Comparison of ENCODE assay signal across 8 mouse cellular contexts in the genomic region with DNA sequence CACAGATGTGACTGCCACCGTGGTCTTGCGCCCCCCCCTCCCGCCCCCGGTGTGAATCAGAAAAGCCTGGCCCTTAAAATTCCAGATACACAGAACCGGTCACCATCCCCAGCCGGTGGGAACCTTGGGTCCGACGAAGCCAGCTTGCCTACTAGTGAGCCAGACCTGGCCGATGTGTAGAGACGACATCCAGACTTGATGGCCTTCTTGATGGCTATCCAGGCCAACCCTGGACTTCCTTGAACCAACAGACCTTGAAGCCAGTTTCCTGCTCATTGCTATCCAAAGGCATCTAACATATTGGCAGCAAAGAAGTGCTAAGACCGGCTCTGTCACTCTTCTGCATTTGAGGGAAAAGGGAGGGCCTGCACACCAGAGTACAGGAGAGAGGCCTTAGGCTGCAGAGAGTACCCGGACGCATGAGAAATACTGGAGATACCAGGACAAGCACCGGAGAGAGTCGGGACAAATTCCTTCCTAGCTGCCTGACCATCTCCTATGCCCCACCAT. TPM values are rescaled to one million over a fixed set of nuclear protein-coding genes. Genes with fewer than 3 reads are reported as not detected.
DNase-seq lines count a peak whose midpoint lies in the region; ATAC-seq lines count a peak whose summit lies in the region.

No protein-coding gene starts in this region.

- H3K4me3 ChIP-seq in embryonic facial prominence, embryonic 12.5 days = peak overlapping the region; percentile 88
- peak overlapping the region; percentile 75 for H3K4me3 ChIP-seq in hindbrain, embryonic 12.5 days
- peak overlapping the region; percentile 93 for H3K4me3 ChIP-seq in megakaryocyte, embryonic 14.5 days (replicated peaks)

- ATAC-seq in embryonic facial prominence, embryonic 12.5 days (ENCODE audit: insufficient number of reproducible peaks, insufficient read depth, low FRiP score, low TSS enrichment) = peak; percentile 29
- ATAC-seq in hindbrain, embryonic 12.5 days (ENCODE audit: low FRiP score) = peak; percentile 72

- peaks cover 24% of the 10 kb centered on the region for H3K36me3 ChIP-seq in embryonic facial prominence, embryonic 12.5 days
- H3K36me3 ChIP-seq in hindbrain, embryonic 12.5 days = peaks cover 20% of the 10 kb centered on the region
- peaks cover 35% of the 10 kb centered on the region for H3K36me3 ChIP-seq in megakaryocyte, embryonic 14.5 days (replicated peaks; ENCODE audit: low read length)

- H3K9me3 ChIP-seq in embryonic facial prominence, embryonic 12.5 days = no peaks in the 10 kb centered on the region
- H3K9me3 ChIP-seq in hindbrain, embryonic 12.5 days (replicated peaks) = no peaks in the 10 kb centered on the region
- H3K9me3 ChIP-seq in megakaryocyte, embryonic 14.5 days = no peaks in the 10 kb centered on the region

- peaks cover 22% of the 10 kb centered on the region for H3K4me1 ChIP-seq in embryonic facial prominence, embryonic 12.5 days
- H3K4me1 ChIP-seq in hindbrain, embryonic 12.5 days = peaks cover 27% of the 10 kb centered on the region
- peaks cover 50% of the 10 kb centered on the region for H3K4me1 ChIP-seq in megakaryocyte, embryonic 14.5 days

- H3K9ac ChIP-seq in embryonic facial prominence, embryonic 12.5 days = peak overlapping the region; percentile 78
- H3K9ac ChIP-seq in hindbrain, embryonic 12.5 days = peak overlapping the region; percentile 79

- H3K27ac ChIP-seq in embryonic facial prominence, embryonic 12.5 days = peak overlapping the region; percentile 67
- H3K27ac ChIP-seq in hindbrain, embryonic 12.5 days = peak overlapping the region; percentile 75

- intact Hi-C loops in left cerebral cortex, postnatal 4 days (cut with DNase I) = no loop called here

- no peaks in the 10 kb centered on the region for H3K27me3 ChIP-seq in embryonic facial prominence, embryonic 12.5 days
- no peaks in the 10 kb centered on the region for H3K27me3 ChIP-seq in hindbrain, embryonic 12.5 days
- H3K27me3 ChIP-seq in megakaryocyte, embryonic 14.5 days (replicated peaks) = peaks cover 8% of the 10 kb centered on the region

- 12% methylated on average over 15 of the region's 15 CpGs for WGBS in embryonic facial prominence, embryonic 12.5 days
- 10% methylated on average over 15 of the region's 15 CpGs for WGBS in hindbrain, embryonic 12.5 days

- H3K4me2 ChIP-seq in embryonic facial prominence, embryonic 12.5 days (replicated peaks) = peak overlapping the region; percentile 86
- H3K4me2 ChIP-seq in hindbrain, embryonic 12.5 days (replicated peaks) = peak overlapping the region; percentile 87

- peak; percentile 18 for DNase-seq in left cerebral cortex, postnatal 4 days
- no peak for DNase-seq in left cerebral cortex, adult 11 months (ENCODE audit: low spot score)
- DNase-seq in Muller cell, postnatal 12 days (ENCODE audit: inconsistent ontology term) = no peak
- DNase-seq in layer of hippocampus, adult 8-10 months (ENCODE audit: low spot score in 2 of 2) = no peak
- no peak for DNase-seq in adrenal gland, adult 8-10 months

RNA-seq across cellular contexts. Expression of gene Gtse1, which starts 0.5 kb away (rescaled TPM):
- total RNA-seq in left cerebral cortex, postnatal 4 days (2021) = 1 to 10 TPM; 2.3 to 2.9 TPM
- polyA plus RNA-seq in embryonic facial prominence, embryonic 12.5 days (2016; fragmentation: Nextera tagmentation; extraction: Ambion mirVana) = 30.3 and 33.2 TPM in 2 replicates
- 23.4 and 24.8 TPM in 2 replicates for polyA plus RNA-seq in hindbrain, embryonic 12.5 days (2016; fragmentation: Nextera tagmentation; extraction: Ambion mirVana)
- 41.7 and 80.9 TPM in 2 replicates for polyA plus RNA-seq in megakaryocyte, embryonic 14.5 days (2012; ENCODE audit: insufficient read depth, low replicate concordance)
- under 1 TPM; 0.22 to 0.86 (median 0.49) TPM for total RNA-seq in layer of hippocampus, adult 8-10 months (2022)
- total RNA-seq in adrenal gland, adult 8-10 months (2022) = 1 to 10 TPM in 3 of 4 experiments, under 1 TPM in 1; 0.61 to 1.5 (median 1.3) TPM

RNA-seq across cellular contexts. Expression of gene Trmu, which starts 20.1 kb away (rescaled TPM):
- total RNA-seq in left cerebral cortex, postnatal 4 days (2021) = 10 to 100 TPM; 36.2 to 37.8 TPM
- polyA plus RNA-seq in embryonic facial prominence, embryonic 12.5 days (2016; fragmentation: Nextera tagmentation; extraction: Ambion mirVana) = 48.5 and 51.8 TPM in 2 replicates
- polyA plus RNA-seq in hindbrain, embryonic 12.5 days (2016; fragmentation: Nextera tagmentation; extraction: Ambion mirVana) = 42.6 and 47.0 TPM in 2 replicates
- 9.6 and 26.5 TPM in 2 replicates for polyA plus RNA-seq in megakaryocyte, embryonic 14.5 days (2012; ENCODE audit: insufficient read depth, low replicate concordance)
- total RNA-seq in layer of hippocampus, adult 8-10 months (2022) = 10 to 100 TPM; 31.0 to 40.1 (median 35.9) TPM
- 10 to 100 TPM; 21.8 to 49.7 (median 33.9) TPM for total RNA-seq in adrenal gland, adult 8-10 months (2022)

RNA-seq across cellular contexts. Expression of gene Ttc38, which starts 26.9 kb away (rescaled TPM):
- 1 to 10 TPM; 2.3 to 3.5 TPM for total RNA-seq in left cerebral cortex, postnatal 4 days (2021)
- 6.1 and 6.7 TPM in 2 replicates for polyA plus RNA-seq in embryonic facial prominence, embryonic 12.5 days (2016; fragmentation: Nextera tagmentation; extraction: Ambion mirVana)
- 3.9 and 6.3 TPM in 2 replicates for polyA plus RNA-seq in hindbrain, embryonic 12.5 days (2016; fragmentation: Nextera tagmentation; extraction: Ambion mirVana)
- 0.94 and 1.5 TPM in 2 replicates for polyA plus RNA-seq in megakaryocyte, embryonic 14.5 days (2012; ENCODE audit: insufficient read depth, low replicate concordance)
- total RNA-seq in layer of hippocampus, adult 8-10 months (2022) = 1 to 10 TPM; 5.5 to 9.7 (median 7.4) TPM
- 10 to 100 TPM; 19.6 to 26.5 (median 23.1) TPM for total RNA-seq in adrenal gland, adult 8-10 months (2022)

RNA-seq across cellular contexts. Expression of gene Pkdrej, which starts 37.5 kb away (rescaled TPM):
- under 1 TPM; 0.36 to 0.46 TPM for total RNA-seq in left cerebral cortex, postnatal 4 days (2021)
- 0.15 and 0.33 TPM in 2 replicates for polyA plus RNA-seq in embryonic facial prominence, embryonic 12.5 days (2016; fragmentation: Nextera tagmentation; extraction: Ambion mirVana)
- 0.12 TPM in 1 of 2 replicates, not detected in the other for polyA plus RNA-seq in hindbrain, embryonic 12.5 days (2016; fragmentation: Nextera tagmentation; extraction: Ambion mirVana)
- not detected in 2 replicates for polyA plus RNA-seq in megakaryocyte, embryonic 14.5 days (2012; ENCODE audit: insufficient read depth, low replicate concordance)
- total RNA-seq in layer of hippocampus, adult 8-10 months (2022) = under 1 TPM; 0.72 to 1.00 (median 0.87) TPM
- total RNA-seq in adrenal gland, adult 8-10 months (2022) = 1 to 10 TPM in 2 of 4 experiments, under 1 TPM in 2; 0.49 to 1.6 (median 0.95) TPM

RNA-seq across cellular contexts. Expression of gene Cdpf1, which starts 47.5 kb away (rescaled TPM):
- 10 to 100 TPM; 19.9 to 22.6 TPM for total RNA-seq in left cerebral cortex, postnatal 4 days (2021)
- 26.7 and 27.9 TPM in 2 replicates for polyA plus RNA-seq in embryonic facial prominence, embryonic 12.5 days (2016; fragmentation: Nextera tagmentation; extraction: Ambion mirVana)
- 16.8 and 17.8 TPM in 2 replicates for polyA plus RNA-seq in hindbrain, embryonic 12.5 days (2016; fragmentation: Nextera tagmentation; extraction: Ambion mirVana)
- 3.1 and 16.3 TPM in 2 replicates for polyA plus RNA-seq in megakaryocyte, embryonic 14.5 days (2012; ENCODE audit: insufficient read depth, low replicate concordance)
- total RNA-seq in layer of hippocampus, adult 8-10 months (2022) = 10 to 100 TPM; 15.3 to 27.8 (median 23.7) TPM
- 10 to 100 TPM; 20.9 to 29.4 (median 22.4) TPM for total RNA-seq in adrenal gland, adult 8-10 months (2022)
